Mouse (Mus musculus) 416B (cell line): ENCODE results near the gene Alkbh7.

Source experiments
- DNase-seq: peaks from one replicate; pipeline ENCODE4 v3.0.0; 2011; ENCODE audit warnings: low read depth

Alkbh7 gene

GRCm38 (mm10) chr17:57031661-57032420 lies 34.7 kb downstream of the Alkbh7 start:
- peak; percentile 100 for DNase-seq

- DNase-seq: peak; percentile 26
Observed at GRCm38 (mm10) chr17:57032854-57033253, 35.7 kb downstream of the Alkbh7 start.

DNA sequence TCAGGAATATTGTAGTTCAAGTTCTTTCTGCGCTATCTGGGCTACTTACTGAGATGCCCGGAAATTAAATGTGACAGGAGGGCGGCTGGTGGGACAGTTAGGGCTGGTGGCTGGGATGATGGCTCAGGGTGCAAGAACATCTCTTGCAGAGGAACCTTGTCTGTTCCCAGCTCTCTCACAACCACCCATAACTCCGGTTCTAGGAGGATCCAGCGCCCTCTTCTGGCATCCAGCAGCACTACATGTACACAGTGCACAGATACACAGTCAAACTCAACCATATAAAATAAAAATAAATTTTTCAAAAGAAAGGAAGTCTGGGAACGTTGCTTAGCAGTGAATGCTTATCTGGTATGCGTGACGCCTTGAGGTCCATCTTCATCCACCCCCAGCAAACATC lies 41.8 kb downstream of the Alkbh7 start:
- no peak for DNase-seq

DNA sequence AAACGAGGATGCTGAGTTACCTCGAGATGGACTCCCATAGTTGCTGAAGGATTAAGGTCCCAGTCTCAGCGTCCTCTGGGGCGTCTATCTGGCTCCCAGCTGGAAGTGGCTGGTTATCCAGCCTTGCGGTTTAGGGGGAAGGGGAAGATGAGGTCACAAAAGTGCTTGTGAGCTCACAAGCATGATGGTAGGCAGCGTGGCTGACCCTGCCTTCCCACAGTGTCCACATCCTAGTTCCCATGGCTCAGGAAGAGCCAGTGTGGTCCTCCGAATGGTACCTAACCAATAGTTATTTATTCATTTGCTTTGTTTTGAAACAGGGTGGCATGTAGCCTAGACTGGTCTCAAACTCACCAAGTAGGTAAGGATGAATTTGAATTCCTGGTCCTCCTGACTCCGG lies 44.4 kb downstream of the Alkbh7 start, which contains the start of gene Slc25a41:
Slc25a41 (minus strand) TSS at position 101 of the 400 bp plus-strand sequence.
- DNase-seq: no peak

GRCm38 (mm10) chr17:57047406-57047805 lies 50.3 kb downstream of the Alkbh7 start:
- DNase-seq: peak; percentile 14

DNA sequence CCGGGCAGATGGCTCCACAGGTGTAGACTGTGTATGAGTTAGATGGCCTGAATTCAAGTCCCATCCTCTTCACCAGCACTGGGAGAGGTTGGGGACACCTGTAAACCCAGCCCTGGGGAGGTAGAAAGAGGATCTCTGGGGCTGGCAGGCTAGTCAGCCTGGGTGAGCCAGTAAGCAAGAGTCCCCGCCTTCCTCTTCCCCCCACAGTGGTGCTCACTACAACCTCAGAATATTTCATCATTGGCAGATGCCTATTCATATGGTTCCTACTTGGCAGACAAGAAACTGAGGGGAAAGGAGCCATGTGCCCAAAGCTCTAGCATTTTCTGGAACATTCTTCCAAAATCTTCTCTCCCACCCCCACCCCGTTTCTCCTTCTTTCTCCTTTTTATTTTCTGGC lies 51.7 kb downstream of the Alkbh7 start:
- DNase-seq: peak; percentile 33
